7 mouse cellular contexts compared by ENCODE assay signal in genomic region chr11:70520178-70520769, GRCm38 (mm10). TPM values are rescaled to one million over a fixed set of nuclear protein-coding genes. Genes with fewer than 3 reads are reported as not detected.
A peak's percentile ranks its signal among the peaks of the same experiment; 100 is the strongest.
DNase-seq lines count a peak whose midpoint lies in the region; ATAC-seq lines count a peak whose summit lies in the region.

No protein-coding gene starts in this region.

- H3K4me3 ChIP-seq in forebrain, embryonic 14.5 days (ENCODE audit: low read depth, low read length): peak overlapping the region; percentile 14; the same call in 1 of the 2 replicates
- H3K4me3 ChIP-seq in hindbrain, embryonic 10.5 days: peak overlapping the region; percentile 49
- peak overlapping the region; percentile 41 for H3K4me3 ChIP-seq in liver, embryonic 12.5 days
- peak overlapping the region; percentile 29 for H3K4me3 ChIP-seq in neural tube, embryonic 15.5 days (replicated peaks)

- no peaks in the 10 kb centered on the region for H3K27me3 ChIP-seq in forebrain, embryonic 14.5 days (replicated peaks; ENCODE audit: control insufficient read depth, insufficient read depth, low read length)
- peaks cover 21% of the 10 kb centered on the region for H3K27me3 ChIP-seq in hindbrain, embryonic 10.5 days (ENCODE audit: insufficient read depth, poor library complexity, severe bottlenecking)
- H3K27me3 ChIP-seq in liver, embryonic 12.5 days (replicated peaks): peaks cover 26% of the 10 kb centered on the region
- H3K27me3 ChIP-seq in neural tube, embryonic 15.5 days (replicated peaks): 0 out of 2 replicates have a peak, but pooled peaks cover 4% of the 10 kb centered on the region

- no peaks in the 10 kb centered on the region for H3K9me3 ChIP-seq in forebrain, embryonic 14.5 days (replicated peaks; ENCODE audit: control insufficient read depth, low read length)
- no peaks in the 10 kb centered on the region for H3K9me3 ChIP-seq in hindbrain, embryonic 10.5 days
- no peaks in the 10 kb centered on the region for H3K9me3 ChIP-seq in liver, embryonic 12.5 days (replicated peaks)
- H3K9me3 ChIP-seq in neural tube, embryonic 15.5 days (replicated peaks): no peaks in the 10 kb centered on the region

- H3K36me3 ChIP-seq in forebrain, embryonic 14.5 days (ENCODE audit: control insufficient read depth, insufficient read depth, low read length): no peaks in the 10 kb centered on the region
- no peaks in the 10 kb centered on the region for H3K36me3 ChIP-seq in hindbrain, embryonic 10.5 days
- H3K36me3 ChIP-seq in liver, embryonic 12.5 days: no peaks in the 10 kb centered on the region
- H3K36me3 ChIP-seq in neural tube, embryonic 15.5 days: no peaks in the 10 kb centered on the region

- H3K4me2 ChIP-seq in forebrain, embryonic 14.5 days (ENCODE audit: low read length): peak overlapping the region; percentile 38
- H3K4me2 ChIP-seq in liver, embryonic 12.5 days: peak overlapping the region; percentile 56
- peak overlapping the region; percentile 54 for H3K4me2 ChIP-seq in neural tube, embryonic 15.5 days

- H3K4me1 ChIP-seq in forebrain, embryonic 14.5 days (ENCODE audit: control insufficient read depth, insufficient read depth, low read length): no peaks in the 10 kb centered on the region
- peaks cover 13% of the 10 kb centered on the region for H3K4me1 ChIP-seq in hindbrain, embryonic 10.5 days (replicated peaks)
- peaks cover 39% of the 10 kb centered on the region for H3K4me1 ChIP-seq in liver, embryonic 12.5 days
- H3K4me1 ChIP-seq in neural tube, embryonic 15.5 days: peaks cover 14% of the 10 kb centered on the region

- WGBS in forebrain, embryonic 14.5 days: 20% methylated on average over 41 of the region's 41 CpGs
- 12% methylated on average over 41 of the region's 41 CpGs for WGBS in hindbrain, embryonic 10.5 days
- 22% methylated on average over 41 of the region's 41 CpGs for WGBS in liver, embryonic 12.5 days (ENCODE audit: insufficient replicate concordance)
- 16% methylated on average over 41 of the region's 41 CpGs for WGBS in neural tube, embryonic 15.5 days

- no peak for ATAC-seq in forebrain, embryonic 14.5 days
- no peak for ATAC-seq in liver, embryonic 12.5 days
- ATAC-seq in neural tube, embryonic 15.5 days (ENCODE audit: low FRiP score): peak; percentile 56; the same call in 1 of the 2 replicates

- peak; percentile 43 for DNase-seq in R1 (ENCODE audit: low read depth, low spot score)
- peak; percentile 41 to 60 for DNase-seq in adrenal gland, postnatal 36 days
- DNase-seq in forebrain, embryonic 14.5 days (ENCODE audit: low spot score): peak; percentile 33
- peak; percentile 66 for DNase-seq in hindbrain, embryonic 10.5 days (ENCODE audit: low spot score)
- DNase-seq in layer of hippocampus, adult 8-10 months (ENCODE audit: low spot score in 2 of 2): no peak

- peak overlapping the region; percentile 54 for H3K9ac ChIP-seq in forebrain, embryonic 14.5 days (ENCODE audit: low read length)
- H3K9ac ChIP-seq in liver, embryonic 12.5 days: peak overlapping the region; percentile 36
- peak overlapping the region; percentile 42 for H3K9ac ChIP-seq in neural tube, embryonic 15.5 days (replicated peaks)

- no peak overlapping the region; the same call in 1 of the 2 replicates for H3K27ac ChIP-seq in forebrain, embryonic 14.5 days (ENCODE audit: low read depth, low read length)
- H3K27ac ChIP-seq in hindbrain, embryonic 10.5 days: peak overlapping the region; percentile 86
- peak overlapping the region; percentile 69 for H3K27ac ChIP-seq in liver, embryonic 12.5 days
- peak overlapping the region; percentile 66 for H3K27ac ChIP-seq in neural tube, embryonic 15.5 days (replicated peaks)

RNA-seq across cellular contexts. Expression of gene Gltpd2, which starts 1.3 kb away (rescaled TPM):
- not detected for total RNA-seq in adrenal gland, postnatal 36 days (2021)
- 0.42 TPM in 1 of 2 replicates, not detected in the other for polyA plus RNA-seq in forebrain, embryonic 14.5 days (2014; fragmentation: Nextera tagmentation; extraction: Ambion mirVana)
- polyA plus RNA-seq in hindbrain, embryonic 10.5 days (2016; fragmentation: Nextera tagmentation; extraction: Ambion mirVana): 0.35 and 0.47 TPM in 2 replicates
- 15.3 and 17.5 TPM in 2 replicates for polyA plus RNA-seq in liver, embryonic 12.5 days (2016; fragmentation: Nextera tagmentation; extraction: Ambion mirVana)
- 0.15 and 0.41 TPM in 2 replicates for polyA plus RNA-seq in neural tube, embryonic 15.5 days (2015; fragmentation: Nextera tagmentation; extraction: Ambion mirVana)
- not detected for total RNA-seq in layer of hippocampus, adult 8-10 months (2022)

RNA-seq across cellular contexts. Expression of gene Psmb6, which starts 4.9 kb away (rescaled TPM):
- total RNA-seq in adrenal gland, postnatal 36 days (2021): 100 to 1,000 TPM; 282 to 297 TPM
- 841 and 1,034 TPM in 2 replicates for polyA plus RNA-seq in forebrain, embryonic 14.5 days (2014; fragmentation: Nextera tagmentation; extraction: Ambion mirVana)
- 1,108 and 1,160 TPM in 2 replicates for polyA plus RNA-seq in hindbrain, embryonic 10.5 days (2016; fragmentation: Nextera tagmentation; extraction: Ambion mirVana)
- polyA plus RNA-seq in liver, embryonic 12.5 days (2016; fragmentation: Nextera tagmentation; extraction: Ambion mirVana): 415 and 437 TPM in 2 replicates
- polyA plus RNA-seq in neural tube, embryonic 15.5 days (2015; fragmentation: Nextera tagmentation; extraction: Ambion mirVana): 756 and 815 TPM in 2 replicates
- 100 to 1,000 TPM; 176 to 204 (median 189) TPM for total RNA-seq in layer of hippocampus, adult 8-10 months (2022)

RNA-seq across cellular contexts. Expression of gene Vmo1, which starts 5.9 kb away (rescaled TPM):
- under 1 TPM in 1 of 2 experiments, not detected in 1; 0.66 TPM for total RNA-seq in adrenal gland, postnatal 36 days (2021)
- 0.37 TPM in 1 of 2 replicates, not detected in the other for polyA plus RNA-seq in forebrain, embryonic 14.5 days (2014; fragmentation: Nextera tagmentation; extraction: Ambion mirVana)
- polyA plus RNA-seq in hindbrain, embryonic 10.5 days (2016; fragmentation: Nextera tagmentation; extraction: Ambion mirVana): 0.34 TPM in 1 of 2 replicates, not detected in the other
- 0.42 and 0.44 TPM in 2 replicates for polyA plus RNA-seq in liver, embryonic 12.5 days (2016; fragmentation: Nextera tagmentation; extraction: Ambion mirVana)
- 0.32 and 0.96 TPM in 2 replicates for polyA plus RNA-seq in neural tube, embryonic 15.5 days (2015; fragmentation: Nextera tagmentation; extraction: Ambion mirVana)
- total RNA-seq in layer of hippocampus, adult 8-10 months (2022): not detected

RNA-seq across cellular contexts. Expression of gene Gm40193, which starts 12.5 kb away (rescaled TPM):
- total RNA-seq in adrenal gland, postnatal 36 days (2021): not detected
- polyA plus RNA-seq in forebrain, embryonic 14.5 days (2014; fragmentation: Nextera tagmentation; extraction: Ambion mirVana): not detected in 2 replicates
- polyA plus RNA-seq in hindbrain, embryonic 10.5 days (2016; fragmentation: Nextera tagmentation; extraction: Ambion mirVana): not detected in 2 replicates
- polyA plus RNA-seq in liver, embryonic 12.5 days (2016; fragmentation: Nextera tagmentation; extraction: Ambion mirVana): not detected in 2 replicates
- polyA plus RNA-seq in neural tube, embryonic 15.5 days (2015; fragmentation: Nextera tagmentation; extraction: Ambion mirVana): not detected in 2 replicates
- not detected for total RNA-seq in layer of hippocampus, adult 8-10 months (2022)

RNA-seq across cellular contexts. Expression of gene Tm4sf5, which starts 15.2 kb away (rescaled TPM):
- under 1 TPM in 1 of 2 experiments, not detected in 1; 0.46 TPM for total RNA-seq in adrenal gland, postnatal 36 days (2021)
- 1.1 and 3.4 TPM in 2 replicates for polyA plus RNA-seq in forebrain, embryonic 14.5 days (2014; fragmentation: Nextera tagmentation; extraction: Ambion mirVana)
- polyA plus RNA-seq in hindbrain, embryonic 10.5 days (2016; fragmentation: Nextera tagmentation; extraction: Ambion mirVana): 0.52 TPM in 1 of 2 replicates, not detected in the other
- polyA plus RNA-seq in liver, embryonic 12.5 days (2016; fragmentation: Nextera tagmentation; extraction: Ambion mirVana): 2.8 and 2.9 TPM in 2 replicates
- polyA plus RNA-seq in neural tube, embryonic 15.5 days (2015; fragmentation: Nextera tagmentation; extraction: Ambion mirVana): 1.5 and 6.4 TPM in 2 replicates
- total RNA-seq in layer of hippocampus, adult 8-10 months (2022): not detected

Comparison
In these comparisons a context has a peak if more than half of its experiments do, and no peak if none do; other contexts are left out.
1. DNase-seq: peak in R1 (single experiment), adrenal gland, postnatal 36 days (2 of 2), forebrain, embryonic 14.5 days (single experiment) and hindbrain, embryonic 10.5 days (single experiment); none in layer of hippocampus, adult 8-10 months (0 of 2).
2. RNA of gene Gltpd2, which starts 1.3 kb away (polyA plus RNA-seq): 15.3 to 17.5 TPM in liver, embryonic 12.5 days; 0.35 to 0.47 TPM in hindbrain, embryonic 10.5 days, 0.42 TPM in forebrain, embryonic 14.5 days and 0.15 to 0.41 TPM in neural tube, embryonic 15.5 days; every median in the first group is over 10 times any median in the second.
3. Peak in every context shown above with its lines, with median percentiles within 50 percentile points of each other: H3K4me2 ChIP-seq, H3K4me3 ChIP-seq and H3K9ac ChIP-seq.